ENCODE assay signal across 14 mouse cellular contexts in the genomic region with DNA sequence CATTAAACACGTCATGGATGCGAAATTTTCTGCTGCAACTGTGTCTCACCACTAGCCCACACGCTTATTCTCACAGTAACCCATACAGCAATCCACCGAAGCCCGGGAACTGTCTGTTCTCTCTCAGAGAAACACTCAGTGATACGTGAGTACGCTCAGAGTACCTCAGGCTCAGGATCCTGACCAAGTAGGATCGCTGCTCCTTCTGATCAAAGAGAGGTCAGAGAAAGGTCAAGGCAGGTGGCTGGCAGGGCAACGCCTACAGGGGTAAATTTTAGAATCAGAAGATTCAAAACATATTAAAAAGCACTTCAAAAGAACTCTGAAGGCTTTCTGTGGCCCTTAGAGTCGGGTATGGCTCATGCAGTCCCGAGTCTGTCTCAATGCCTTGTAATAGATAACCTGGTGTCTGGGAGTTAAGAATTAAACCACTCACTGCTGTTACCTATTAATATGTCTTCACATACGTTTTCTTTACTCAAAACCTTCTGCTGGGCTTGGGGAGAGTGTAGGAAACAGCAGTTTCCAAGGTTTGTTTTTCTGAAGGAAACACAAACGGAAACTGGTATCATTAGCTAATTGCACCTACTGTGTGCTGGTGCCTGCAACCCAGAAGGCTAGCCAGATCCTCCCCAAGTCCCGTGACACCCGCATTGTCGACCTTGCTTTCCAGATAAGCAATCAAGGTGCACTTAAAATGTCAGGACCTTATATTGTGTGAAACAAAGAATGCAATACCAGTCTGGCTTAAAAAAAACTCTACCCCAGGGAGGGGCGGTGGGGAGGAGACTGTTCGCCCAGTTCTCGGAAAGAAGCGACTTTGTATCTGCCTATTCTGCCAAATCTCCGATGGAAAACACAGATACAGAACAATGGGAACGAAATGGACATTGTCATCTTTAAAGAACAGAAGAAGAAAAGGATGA. TPM values are rescaled to one million over a fixed set of nuclear protein-coding genes. Genes with fewer than 3 reads are reported as not detected.
DNase-seq lines count a peak whose midpoint lies in the region; ATAC-seq lines count a peak whose summit lies in the region.
"Had no signal": no experiment of that assay in that cellular context is flagged by ENCODE, and none has a peak within 500 bp of the region (broad histone marks: within the 10 kb centered on the region; RNA-seq: fewer than 3 reads in every experiment).

No protein-coding gene starts in this region.

- no peaks in the 10 kb centered on the region for H3K9me3 ChIP-seq in kidney, embryonic 16.5 days (ENCODE audit: low read length)
- H3K9me3 ChIP-seq: megakaryocyte, embryonic 14.5 days had no signal

- ATAC-seq in CD4-positive, CD25-positive, alpha-beta regulatory T cell, adult 4 months, result peak; percentile 32
- peak; percentile 85 for ATAC-seq in kidney, embryonic 16.5 days (ENCODE audit: low FRiP score, low TSS enrichment)
- ATAC-seq: forebrain, embryonic 14.5 days had no signal

- H3K4me1 ChIP-seq in kidney, embryonic 16.5 days (ENCODE audit: insufficient read depth, low read length), result peaks cover 13% of the 10 kb centered on the region
- H3K4me1 ChIP-seq: megakaryocyte, embryonic 14.5 days had no signal

- DNase-seq in kidney, adult 11 months, result peak; percentile 48
- DNase-seq in kidney, postnatal 10 days, result no peak
- peak; percentile 58 for DNase-seq in R1 (ENCODE audit: low read depth, low spot score)
- no peak for DNase-seq in layer of hippocampus, adult 9-11 months
- DNase-seq in left cerebral cortex, postnatal 36 days (ENCODE audit: low spot score in 2 of 2), result no peak
- DNase-seq in thymus, postnatal 4 days, result no peak
- DNase-seq: cerebellum, postnatal 36 days; gastrocnemius, postnatal 10 days; right cerebral cortex, postnatal 4 days had no signal

- H3K36me3 ChIP-seq in kidney, embryonic 16.5 days (ENCODE audit: insufficient read depth, low read length), result peaks cover 23% of the 10 kb centered on the region

- no peaks in the 10 kb centered on the region for H3K27me3 ChIP-seq in kidney, embryonic 16.5 days (ENCODE audit: insufficient read depth, low read length)
- H3K27me3 ChIP-seq: megakaryocyte, embryonic 14.5 days had no signal

- H3K4me3 ChIP-seq in kidney, embryonic 16.5 days (ENCODE audit: low read length), result no peak overlapping the region
- H3K4me3 ChIP-seq: megakaryocyte, embryonic 14.5 days; myocyte had no signal

- WGBS in kidney, embryonic 16.5 days, result 66% methylated on average over 22 of the region's 22 CpGs

- H3K27ac ChIP-seq in kidney, embryonic 16.5 days (ENCODE audit: low read length), result peak overlapping the region; percentile 69

- H3K9ac ChIP-seq in kidney, embryonic 16.5 days (replicated peaks; ENCODE audit: low read length), result no peak overlapping the region

- intact Hi-C loops in left cerebral cortex, postnatal 36 days (cut with DNase I), result no loop called here

- no peak overlapping the region for H3K4me2 ChIP-seq in kidney, embryonic 16.5 days (replicated peaks; ENCODE audit: low read depth, low read length)

RNA-seq across cellular contexts. Expression of a gene that starts 48.6 kb away (rescaled TPM):
- 10 to 100 TPM; 63.9 to 78.6 TPM for polyA plus RNA-seq in CD4-positive, CD25-positive, alpha-beta regulatory T cell, adult 4 months (2017; shearing (Covaris generic))
- polyA plus RNA-seq in kidney, embryonic 16.5 days (2015; fragmentation: Nextera tagmentation; extraction: Ambion mirVana), result 34.0 and 41.4 TPM in 2 replicates
- total RNA-seq in left cerebral cortex, postnatal 36 days (2021), result 10 to 100 TPM; 27.8 to 34.3 TPM

Comparison
In these comparisons a context has a peak if more than half of its experiments do, and no peak if none do; other contexts are left out.
1. DNase-seq: peak in kidney, adult 11 months (single experiment) and R1 (single experiment); none in kidney, postnatal 10 days (single experiment), layer of hippocampus, adult 9-11 months (single experiment), left cerebral cortex, postnatal 36 days (0 of 2) and thymus, postnatal 4 days (single experiment).